Mouse (Mus musculus) cerebellum, adult 2 months (tissue): ENCODE results near the gene Hsd17b7. TPM values are rescaled to one million over a fixed set of nuclear protein-coding genes. Genes with fewer than 3 reads are reported as not detected.

ENCODE experiments used
- DNase-seq, 2 experiments: peaks; one replicate each; pipeline ENCODE4 v3.0.0; 2021
- H3K27ac ChIP-seq: fragments of 200-500 bp; 2 replicates; pipeline ENCODE4 v1.5.1; 2012; ENCODE audit warnings: low read length, control low read depth, inconsistent platforms; ENCODE audit not compliant: insufficient read depth
- H3K27me3 ChIP-seq: fragments of 200-500 bp; 2 replicates; pipeline ENCODE4 v1.6.1; 2012; ENCODE audit warnings: inconsistent platforms, mild to moderate bottlenecking, low read length, moderate library complexity; ENCODE audit not compliant: control insufficient read depth, insufficient read depth
- H3K4me1 ChIP-seq: fragments of 200-500 bp; 2 replicates; pipeline ENCODE4 v1.6.1; 2011; ENCODE audit warnings: low read length; ENCODE audit not compliant: control insufficient read depth, insufficient read depth
- H3K4me3 ChIP-seq: fragments of 200-500 bp; replicated peaks from 2 replicates; pipeline ENCODE3; 2011; ENCODE audit warnings: mild to moderate bottlenecking, low read depth, low read length, control low read depth; ENCODE audit not compliant: insufficient read depth
- CTCF ChIP-seq: fragments of 200-500 bp; IDR thresholded peaks from 2 replicates; pipeline ENCODE4 v1.5.1; 2011; ENCODE audit warnings: low read depth, mild to moderate bottlenecking, control low read depth, low read length, moderate library complexity, borderline replicate concordance; ENCODE audit not compliant: insufficient read depth
- POLR2A ChIP-seq: fragments of 200-500 bp; IDR thresholded peaks from 2 replicates; pipeline ENCODE4 v1.6.1; 2011; ENCODE audit warnings: low read length, control low read depth, borderline replicate concordance; ENCODE audit not compliant: insufficient read depth
- WGBS: fragments of 180-500 bp; shearing (Covaris S2); methylation state at CpG from one replicate; pipeline ENCODE4 v1.1.7; 2018; 5-methylcytosine and 5-hydroxymethylcytosine counted together
- polyA plus RNA-seq: library from polyadenylated mRNA; depleted of rRNA; stranded (reverse); fragments of >200 nt; gene quantifications from 2 replicates; pipeline ENCODE4 v1.2.3, GENCODE M21; 2012; rRNA removed

Hsd17b7 gene
- polyA plus RNA-seq, 1 experiment = 14.4 TPM

DNA sequence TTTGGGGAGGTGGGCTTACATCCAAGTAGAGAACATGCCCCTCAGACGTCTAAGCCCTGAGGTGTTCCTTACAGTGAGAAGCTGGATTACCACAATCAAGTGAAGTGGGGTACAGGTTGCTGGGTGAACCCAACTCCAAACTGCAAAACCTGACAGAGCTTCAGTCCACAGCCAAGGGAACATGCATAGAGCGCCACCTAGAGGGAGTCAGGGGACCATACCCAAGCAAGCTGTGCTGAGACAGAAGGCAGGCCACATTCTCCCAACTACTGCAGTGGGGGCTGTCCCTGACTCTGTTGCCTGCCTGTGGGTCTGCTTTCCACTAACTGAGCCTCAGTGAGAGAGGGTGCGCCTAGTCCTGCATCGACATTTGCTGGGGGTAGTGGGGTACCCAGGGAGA is 51.0 kb downstream of the Hsd17b7 start:
- Histone ChIP-seq H3K4me3 (no peak overlapping the region), H3K27me3 (no peaks in the 10 kb centered on the region), H3K27ac (no peak overlapping the region), H3K4me1 (no peaks in the 10 kb centered on the region)
- WGBS = 15% methylated on average over 4 of the region's 4 CpGs
- TF ChIP-seq POLR2A = no peak
- TF ChIP-seq CTCF = peak; percentile 49; the same call in 1 of the 2 replicates
- DNase-seq = peak in 1 of 2 experiments; percentile 20

DNA sequence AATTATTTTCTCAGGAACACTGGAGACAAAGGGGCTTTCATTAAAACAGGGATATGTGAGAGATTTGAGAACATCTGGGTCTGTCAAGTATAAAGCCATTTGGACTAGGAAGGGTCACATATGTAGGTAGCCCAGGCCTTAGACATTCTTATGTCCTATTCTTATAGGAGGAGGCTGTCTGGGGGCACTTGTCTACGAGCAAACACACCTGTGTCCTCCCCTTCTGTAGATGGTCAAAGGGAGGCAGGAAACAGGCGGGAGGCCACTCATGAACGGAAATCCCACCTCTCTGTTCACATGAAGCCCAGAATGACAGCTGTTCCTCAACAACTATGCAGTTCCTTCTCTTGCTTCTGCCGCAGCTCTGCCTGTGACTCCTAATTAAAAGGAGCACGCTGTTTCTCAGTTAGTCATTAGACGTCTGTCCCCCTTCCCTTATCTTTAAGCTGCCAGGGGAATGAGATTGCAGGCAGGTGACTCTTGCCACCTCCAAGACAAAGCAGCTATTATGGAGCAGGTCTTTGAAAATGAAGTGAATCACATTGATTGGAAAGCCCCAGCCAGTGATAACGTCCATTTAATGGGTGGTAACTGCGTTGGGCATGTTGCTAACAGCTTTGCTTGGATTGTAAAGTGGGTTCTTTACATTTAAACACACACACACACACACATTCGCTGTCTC is 51.8 kb downstream of the Hsd17b7 start:
- Histone ChIP-seq H3K27ac (no peak overlapping the region), H3K4me1 (no peaks in the 10 kb centered on the region), H3K27me3 (no peaks in the 10 kb centered on the region), H3K4me3 (no peak overlapping the region)
- DNase-seq = no peak
- WGBS = 58% methylated on average over 9 of the region's 9 CpGs
- TF ChIP-seq POLR2A (no peak), CTCF (no peak)

- no peak for DNase-seq
- TF ChIP-seq POLR2A (no peak), CTCF (no peak)
- Histone ChIP-seq H3K4me1 (no peaks in the 10 kb centered on the region), H3K27me3 (no peaks in the 10 kb centered on the region), H3K27ac (no peak overlapping the region), H3K4me3 (no peak overlapping the region)
- 21% methylated on average over 7 of the region's 7 CpGs for WGBS
Measured at GRCm38 (mm10) chr1:169916659-169917058, 52.4 kb downstream of the Hsd17b7 start.

GRCm38 (mm10) chr1:169911526-169911925 is 57.5 kb downstream of the Hsd17b7 start:
- H3K27me3 ChIP-seq = no peaks in the 10 kb centered on the region
- 85% methylated on average over 6 of the region's 6 CpGs for WGBS
- TF ChIP-seq POLR2A = no peak
- no peak for TF ChIP-seq CTCF
- no peaks in the 10 kb centered on the region for H3K4me1 ChIP-seq
- H3K4me3 ChIP-seq = no peak overlapping the region
- no peak overlapping the region for H3K27ac ChIP-seq
- no peak for DNase-seq

DNA sequence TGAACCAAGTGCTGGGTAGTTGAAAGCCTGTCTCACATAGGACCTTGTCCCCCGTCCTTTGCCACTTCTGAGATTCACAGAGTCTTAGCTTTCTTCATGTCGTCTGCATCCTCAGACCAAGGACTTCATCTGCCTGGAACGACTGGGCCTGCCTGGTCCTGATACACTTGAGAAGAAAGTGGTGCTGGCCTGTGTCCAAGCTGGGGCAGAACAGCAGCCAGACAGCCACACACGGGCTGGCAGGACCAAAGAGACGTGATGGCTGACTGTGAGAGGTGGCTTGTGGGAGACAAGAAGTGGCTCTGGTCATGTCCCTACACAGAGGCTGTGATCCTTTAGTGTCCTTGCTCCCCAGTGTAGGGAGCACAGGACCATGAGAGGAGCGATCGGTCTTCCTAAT is 58.3 kb downstream of the Hsd17b7 start:
- TF ChIP-seq CTCF (no peak), POLR2A (no peak)
- H3K27me3 ChIP-seq = no peaks in the 10 kb centered on the region
- H3K4me3 ChIP-seq = no peak overlapping the region
- DNase-seq = no peak
- H3K27ac ChIP-seq = no peak overlapping the region
- WGBS = 53% methylated on average over 7 of the region's 7 CpGs
- no peaks in the 10 kb centered on the region for H3K4me1 ChIP-seq

DNA sequence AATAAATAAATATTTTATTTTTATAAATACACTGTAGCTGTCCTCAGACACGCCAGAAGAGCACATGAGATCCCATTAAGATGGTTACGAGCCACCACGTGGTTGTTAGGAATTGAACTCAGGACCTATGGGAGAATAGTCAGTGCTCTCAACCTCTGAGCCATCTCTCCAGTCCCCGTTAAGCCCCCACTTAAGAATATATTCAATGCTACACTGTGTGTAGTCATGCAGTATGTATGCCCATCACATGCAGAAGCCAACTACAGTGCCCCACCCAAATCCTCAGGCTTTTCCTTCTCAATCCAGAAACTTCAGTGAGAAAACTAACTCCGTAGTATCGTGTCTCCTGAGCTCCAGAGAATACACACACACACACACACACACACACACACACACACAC is 59.4 kb downstream of the Hsd17b7 start:
- Histone ChIP-seq H3K27me3 (no peaks in the 10 kb centered on the region), H3K4me3 (no peak overlapping the region)
- WGBS = 87% methylated on average over 6 of the region's 6 CpGs

GRCm38 (mm10) chr1:169909163-169909562 is 59.9 kb downstream of the Hsd17b7 start:
- Histone ChIP-seq H3K4me3 (no peak overlapping the region), H3K27me3 (no peaks in the 10 kb centered on the region), H3K27ac (no peak overlapping the region), H3K4me1 (no peaks in the 10 kb centered on the region)
- TF ChIP-seq POLR2A (no peak), CTCF (no peak)
- DNase-seq = no peak
- 39% methylated on average over 5 of the region's 5 CpGs for WGBS

More for the DNA sequence above, 59.4 kb downstream of the Hsd17b7 start:
- no peaks in the 10 kb centered on the region for H3K4me1 ChIP-seq
- TF ChIP-seq POLR2A (no peak), CTCF (no peak)
- DNase-seq = no peak
- no peak overlapping the region for H3K27ac ChIP-seq

DNA sequence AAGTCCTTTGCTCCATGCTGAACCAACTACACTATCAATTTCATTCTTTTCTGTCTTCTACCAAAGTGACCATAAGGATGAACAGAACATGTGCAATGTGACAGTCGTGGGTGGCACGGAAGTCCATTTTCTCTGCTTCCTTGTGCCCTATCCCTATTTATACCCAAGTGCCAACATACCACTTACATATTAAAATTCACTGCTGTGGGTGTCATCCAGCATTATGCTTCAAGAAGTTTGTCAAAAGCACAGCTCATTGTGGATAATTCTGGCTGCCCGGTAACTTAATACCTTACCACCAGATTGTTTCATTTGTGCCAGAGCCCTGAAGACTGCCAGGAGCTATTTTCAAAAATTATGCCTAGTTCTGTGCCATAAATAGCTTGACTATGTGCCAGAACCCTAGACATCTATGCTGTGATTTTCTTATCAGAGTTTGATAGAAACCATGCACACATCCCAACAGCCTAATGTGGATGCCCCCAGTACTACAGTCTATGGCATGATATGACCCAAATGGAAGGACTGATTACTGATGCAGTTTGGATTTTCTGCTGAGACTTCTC is 68.2 kb downstream of the Hsd17b7 start:
- DNase-seq = no peak
- no peak for TF ChIP-seq CTCF
- no peak for TF ChIP-seq POLR2A
- Histone ChIP-seq H3K4me3 (no peak overlapping the region), H3K27ac (no peak overlapping the region), H3K27me3 (no peaks in the 10 kb centered on the region), H3K4me1 (no peaks in the 10 kb centered on the region)
- WGBS = 34% methylated on average over 3 of the region's 3 CpGs

Other genes starting within 250 kb of the Hsd17b7 start
- gene Rgs4, start 221.6 kb downstream of the Hsd17b7 start, polyA plus RNA-seq = 42.0 and 48.3 TPM in 2 replicates
- gene Ccdc190, start 40.6 kb downstream of the Hsd17b7 start, polyA plus RNA-seq = 37.7 and 41.1 TPM in 2 replicates
- gene Ddr2, start 141.5 kb upstream of the Hsd17b7 start, polyA plus RNA-seq = 2.1 and 2.9 TPM in 2 replicates
- gene Uap1, start 205.7 kb upstream of the Hsd17b7 start, polyA plus RNA-seq = 40.7 and 45.1 TPM in 2 replicates
- 80.4 and 85.8 TPM in 2 replicates for gene Uhmk1, start 246.2 kb upstream of the Hsd17b7 start, polyA plus RNA-seq